Mouse (Mus musculus): Measurements from ENCODE around the gene Gm8068. TPM values are rescaled to one million over a fixed set of nuclear protein-coding genes. Genes with fewer than 3 reads are reported as not detected.
A peak's percentile ranks its signal among the peaks of the same experiment; 100 is the strongest.
"Not testable (repeated sequence)": the region's sequence is repeated elsewhere in the genome, so short reads cannot be mapped to it uniquely, and the experiment has no call there.

Gm8068 gene
- not detected for total RNA-seq (2021)
- long read RNA-seq, experiment 1: 0 reads
- long read RNA-seq, experiment 2: 0 reads

DNA sequence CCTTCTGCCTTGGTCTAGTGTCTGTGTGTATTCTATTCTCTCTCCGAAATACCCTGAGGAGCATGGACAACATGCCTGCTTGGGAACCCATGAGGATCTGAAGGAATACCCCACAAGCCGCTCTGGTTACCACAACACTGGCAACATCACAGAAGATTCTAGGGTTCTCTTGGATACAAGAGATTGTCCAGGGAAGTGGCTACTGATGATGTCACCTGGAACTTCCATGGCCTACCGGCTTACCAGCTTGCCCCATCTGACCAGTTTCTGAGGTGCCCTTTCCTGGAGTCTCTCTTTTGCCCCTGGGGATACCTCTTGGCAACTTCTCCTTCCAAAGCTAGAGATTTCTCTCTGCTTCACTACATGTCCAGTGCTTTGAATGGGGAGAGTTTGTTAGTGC lies at the start of gene Gm8068:
TSS of gene Gm8068 (minus strand) at position 101 of the 400 bp plus-strand sequence.
- H3K4me3 ChIP-seq; DNase-seq (ENCODE audit: extremely low spot score in 1 of 2, low spot score in 2 of 2); intact Hi-C loops (cut with DNase I); H3K27ac ChIP-seq: not testable (repeated sequence)

DNA sequence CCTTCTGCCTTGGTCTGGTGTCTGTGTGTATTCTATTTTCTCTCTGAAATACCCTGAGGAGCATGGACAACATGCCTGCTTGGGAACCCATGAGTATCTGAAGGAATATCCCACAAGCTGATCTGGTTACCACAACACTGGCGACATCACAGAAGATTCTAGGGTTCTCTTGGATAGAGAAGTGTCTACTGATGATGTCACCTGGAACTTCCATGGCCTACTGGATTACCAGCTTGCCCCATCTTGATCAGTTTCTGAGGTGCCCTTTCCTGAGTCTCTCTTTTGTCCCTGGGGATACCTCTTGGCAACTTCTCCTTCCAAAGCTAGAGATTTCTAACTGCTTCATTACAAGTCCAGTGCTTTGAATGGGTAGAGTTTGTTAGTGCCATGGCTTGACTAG lies 48.8 kb upstream of the Gm8068 start, which contains the start of gene Gm7929:
TSS of gene Gm7929 (minus strand) at position 101 of the 400 bp plus-strand sequence.
- intact Hi-C loops (cut with DNase I); H3K27ac ChIP-seq; H3K4me3 ChIP-seq; DNase-seq (ENCODE audit: extremely low spot score in 1 of 2, low spot score in 2 of 2): not testable (repeated sequence)

DNA sequence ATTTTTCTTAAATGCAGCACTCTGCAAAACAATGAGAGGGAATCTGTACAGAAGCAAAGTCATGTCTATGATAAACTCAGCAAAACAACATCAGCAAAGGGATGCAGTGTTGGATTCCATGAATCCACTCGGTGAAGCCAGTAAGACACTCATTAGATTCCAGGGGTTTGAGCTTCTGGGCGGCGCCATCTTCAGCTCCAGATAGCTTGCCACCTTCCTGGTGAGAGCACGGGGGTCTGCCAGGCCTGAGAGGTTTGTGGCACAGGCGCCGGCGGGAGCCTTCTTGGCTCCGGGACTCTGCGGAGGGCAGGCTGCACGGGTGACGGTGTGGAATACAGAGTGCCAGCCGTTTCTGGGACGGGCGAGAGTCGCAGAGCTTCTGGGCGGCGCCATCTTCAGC lies 21.8 kb upstream of the Gm8068 start:
- intact Hi-C loops (cut with DNase I); DNase-seq (ENCODE audit: extremely low spot score in 1 of 2, low spot score in 2 of 2): not testable (repeated sequence)

DNA sequence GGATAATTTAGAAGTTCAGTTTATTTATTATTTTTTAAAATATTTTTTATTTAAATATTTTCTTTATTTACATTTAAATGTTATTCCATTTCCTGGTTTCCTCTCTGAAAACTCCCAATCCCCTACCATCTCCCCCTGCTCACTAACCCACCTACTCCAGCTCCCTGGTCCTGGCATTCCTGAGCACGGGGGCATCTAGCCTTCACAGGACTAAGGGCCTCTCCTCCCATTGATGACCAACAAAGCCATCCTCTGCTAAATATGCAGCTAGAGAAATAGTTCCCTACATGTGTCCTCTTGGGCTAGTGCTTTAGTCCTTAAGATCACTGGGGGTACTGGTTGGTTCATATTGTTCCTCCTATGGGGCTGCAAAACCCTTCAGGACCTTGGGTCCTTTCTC lies 15.5 kb upstream of the Gm8068 start:
- DNase-seq (ENCODE audit: extremely low spot score in 1 of 2, low spot score in 2 of 2); intact Hi-C loops (cut with DNase I); H3K4me3 ChIP-seq; H3K27ac ChIP-seq: not testable (repeated sequence)

More for the DNA sequence above, 21.8 kb upstream of the Gm8068 start:
- H3K4me3 ChIP-seq, H3K27ac ChIP-seq: not testable (repeated sequence)

DNA sequence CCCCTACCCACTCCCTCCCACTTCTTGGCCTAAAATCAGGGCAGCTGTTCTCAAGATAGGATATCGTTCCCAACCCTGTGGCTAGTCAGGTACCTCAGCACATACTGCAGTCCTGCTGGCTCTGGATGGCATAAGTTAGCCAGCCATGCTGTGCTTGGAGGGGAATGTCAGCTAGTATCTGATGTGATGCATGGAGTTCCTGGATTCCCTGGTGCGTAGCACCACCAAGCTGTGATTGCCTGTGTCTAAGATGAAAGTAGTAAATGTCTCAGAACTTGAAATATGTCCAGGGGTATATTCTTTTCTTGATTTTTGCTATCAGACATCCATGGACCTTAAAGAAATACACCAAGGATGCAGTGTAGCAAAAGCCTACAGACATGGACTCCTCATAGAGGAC lies 53.5 kb downstream of the Gm8068 start:
- H3K4me3 ChIP-seq; H3K27ac ChIP-seq; intact Hi-C loops (cut with DNase I): not testable (repeated sequence)
- DNase-seq (ENCODE audit: extremely low spot score in 1 of 2, low spot score in 2 of 2): peak in 1 of 2 experiments; percentile 17

Other genes with a start within 250 kb of the Gm8068 start
- gene Gm7954, start 248.4 kb downstream of the Gm8068 start, total RNA-seq (2021): not detected
- not detected for gene Gm3486, start 212.4 kb downstream of the Gm8068 start, total RNA-seq (2021)
- not detected for gene Gm7970, start 146.3 kb downstream of the Gm8068 start, total RNA-seq (2021)
- under 1 TPM; 0.41 to 0.84 TPM for gene 1700049E17Rik2, start 128.7 kb downstream of the Gm8068 start, total RNA-seq (2021)
- gene Gm3072, start 77.3 kb downstream of the Gm8068 start, total RNA-seq (2021): not detected
- gene Gm3676, start 55.4 kb downstream of the Gm8068 start, total RNA-seq (2021): not detected
- not detected for gene Gm7929, start 48.7 kb upstream of the Gm8068 start, total RNA-seq (2021)
- gene Gm47189, start 70.6 kb upstream of the Gm8068 start, total RNA-seq (2021): not detected
- gene Gm7980, start 205.4 kb upstream of the Gm8068 start, total RNA-seq (2021): not detected
- gene 1700049E17Rik1, start 223.1 kb upstream of the Gm8068 start, total RNA-seq (2021): not detected
- not detected for gene 1700024B05Rik, start 242.1 kb upstream of the Gm8068 start, total RNA-seq (2021)

Measured in left cerebral cortex, adult 2 months (tissue).